Comparison of ENCODE assay signal across 9 mouse cellular contexts in genomic region chr10:77342842-77343241, GRCm38 (mm10).
DNase-seq lines count a peak whose midpoint lies in the region; ATAC-seq lines count a peak whose summit lies in the region.
"Had no signal": no experiment of that assay in that cellular context is flagged by ENCODE, and none has a peak within 500 bp of the region (broad histone marks: within the 10 kb centered on the region; RNA-seq: fewer than 3 reads in every experiment).

No protein-coding gene starts in this region.

- no peaks in the 10 kb centered on the region for H3K27me3 ChIP-seq in heart, embryonic 14.5 days (ENCODE audit: control insufficient read depth, insufficient read depth, low read length)
- H3K27me3 ChIP-seq in limb, embryonic 10.5 days (ENCODE audit: low read depth, poor library complexity, severe bottlenecking): no peaks in the 10 kb centered on the region

- peak; percentile 57 to 75 for DNase-seq in left cerebral cortex, adult 18-20 months (ENCODE audit: low spot score in 2 of 2)
- DNase-seq in left cerebral cortex, adult 11 months (ENCODE audit: low spot score): no peak
- DNase-seq in cerebellum, adult 9-11 months: peak; percentile 89
- peak; percentile 72 for DNase-seq in right cerebral cortex, adult 18-20 months
- no peak for DNase-seq in limb, embryonic 10.5 days (ENCODE audit: low spot score)
- no peak for DNase-seq in thymus, adult 18-20 months
- DNase-seq in kidney, adult 18-20 months: no peak

- WGBS in heart, embryonic 14.5 days: 48% methylated on average over 3 of the region's 3 CpGs
- WGBS in limb, embryonic 10.5 days: 84% methylated on average over 3 of the region's 3 CpGs

- H3K4me2 ChIP-seq in heart, embryonic 14.5 days (ENCODE audit: low read length): no peak overlapping the region
- H3K4me2 ChIP-seq: embryonic facial prominence, embryonic 13.5 days had no signal

- no peaks in the 10 kb centered on the region for H3K36me3 ChIP-seq in heart, embryonic 14.5 days (ENCODE audit: control insufficient read depth, insufficient read depth, low read length)
- no peaks in the 10 kb centered on the region for H3K36me3 ChIP-seq in limb, embryonic 10.5 days
- H3K36me3 ChIP-seq: embryonic facial prominence, embryonic 13.5 days had no signal

- no peak overlapping the region for H3K9ac ChIP-seq in heart, embryonic 14.5 days (ENCODE audit: low read length)
- H3K9ac ChIP-seq: embryonic facial prominence, embryonic 13.5 days had no signal

- H3K4me3 ChIP-seq in heart, embryonic 14.5 days (ENCODE audit: control insufficient read depth in 1 of 2, insufficient read depth in 1 of 2, low read depth in 1 of 2, low read length in 2 of 2): no peak overlapping the region
- H3K4me3 ChIP-seq in limb, embryonic 10.5 days: no peak overlapping the region
- H3K4me3 ChIP-seq: embryonic facial prominence, embryonic 13.5 days had no signal

- peak overlapping the region; percentile 53 to 56 for H3K27ac ChIP-seq in heart, embryonic 14.5 days (replicated peaks in 1 of 2; ENCODE audit: control insufficient read depth in 1 of 2, insufficient read depth in 1 of 2, low read depth in 2 of 2, low read length in 2 of 2)
- H3K27ac ChIP-seq in limb, embryonic 10.5 days: no peak overlapping the region
- H3K27ac ChIP-seq: embryonic facial prominence, embryonic 13.5 days had no signal

- peaks cover 15 to 21% of the 10 kb centered on the region in 2 experiments for H3K4me1 ChIP-seq in heart, embryonic 14.5 days (ENCODE audit: control insufficient read depth in 2 of 2, insufficient read depth in 2 of 2, low read length in 2 of 2)
- H3K4me1 ChIP-seq in limb, embryonic 10.5 days: peaks cover 10% of the 10 kb centered on the region

- ATAC-seq in heart, embryonic 14.5 days (ENCODE audit: insufficient number of reproducible peaks, insufficient read depth, low FRiP score, low read depth): peak; percentile 69

- H3K9me3 ChIP-seq in heart, embryonic 14.5 days (ENCODE audit: control insufficient read depth, low read length): no peaks in the 10 kb centered on the region
- H3K9me3 ChIP-seq in limb, embryonic 10.5 days (replicated peaks): no peaks in the 10 kb centered on the region
- H3K9me3 ChIP-seq: embryonic facial prominence, embryonic 13.5 days had no signal

Comparison
In these comparisons a context has a peak if more than half of its experiments do, and no peak if none do; other contexts are left out.
1. DNase-seq: peak in left cerebral cortex, adult 18-20 months (2 of 2), cerebellum, adult 9-11 months (single experiment) and right cerebral cortex, adult 18-20 months (single experiment); none in left cerebral cortex, adult 11 months (single experiment), limb, embryonic 10.5 days (single experiment), thymus, adult 18-20 months (0 of 2) and kidney, adult 18-20 months (single experiment).